Mouse (Mus musculus) intestine, postnatal 0 days (tissue): ENCODE results near the gene Zar1l. TPM values are rescaled to one million over a fixed set of nuclear protein-coding genes. Genes with fewer than 3 reads are reported as not detected.
A peak's percentile ranks its signal among the peaks of the same experiment; 100 is the strongest.

Experiments used
- ATAC-seq: fragments of 200-750 bp; cut with Nextera tagmentation; 2 replicates; pipeline ENCODE4 v1.8.0; 2017; ENCODE audit warnings: mild to moderate bottlenecking, moderate TSS enrichment, moderate library complexity
- H3K27ac ChIP-seq: fragments of 300-500 bp; sonication (generic); 2 replicates; pipeline ENCODE4 v1.5.1; 2014; ENCODE audit warnings: mild to moderate bottlenecking, low read depth, low read length, moderate library complexity
- H3K27me3 ChIP-seq: fragments of 300-500 bp; sonication (generic); replicated peaks from 2 replicates; pipeline ENCODE4 v1.6.1; 2014; ENCODE audit warnings: low read length, mixed read lengths; ENCODE audit not compliant: control insufficient read depth, insufficient read depth
- H3K36me3 ChIP-seq: fragments of 300-500 bp; sonication (generic); 2 replicates; pipeline ENCODE4 v1.6.1; 2014; ENCODE audit warnings: mild to moderate bottlenecking, moderate library complexity; ENCODE audit not compliant: control insufficient read depth, insufficient read depth
- H3K4me1 ChIP-seq: fragments of 300-500 bp; sonication (generic); replicated peaks from 2 replicates; pipeline ENCODE4 v1.6.1; 2014; ENCODE audit warnings: antibody characterized with exemption, low read length, mixed read lengths; ENCODE audit not compliant: control insufficient read depth, insufficient read depth
- H3K4me2 ChIP-seq: fragments of 300-500 bp; sonication (generic); replicated peaks from 2 replicates; pipeline ENCODE4 v1.6.1; 2014; ENCODE audit warnings: low read depth, mild to moderate bottlenecking, moderate library complexity
- H3K4me3 ChIP-seq: fragments of 300-500 bp; sonication (generic); 2 replicates; pipeline ENCODE4 v1.5.1; 2014; ENCODE audit warnings: low read depth, low read length
- H3K9ac ChIP-seq: fragments of 300-500 bp; sonication (generic); 2 replicates; pipeline ENCODE4 v1.6.1; 2014; ENCODE audit warnings: mild to moderate bottlenecking, low read depth, low read length
- H3K9me3 ChIP-seq: fragments of 300-500 bp; sonication (generic); 2 replicates; pipeline ENCODE4 v1.6.1; 2016; ENCODE audit warnings: mixed run types; ENCODE audit not compliant: control insufficient read depth
- CTCF ChIP-seq: sonication (generic); IDR thresholded peaks from 2 replicates; pipeline ENCODE4 v1.5.1; 2016; ENCODE audit warnings: low read depth, mild to moderate bottlenecking, control low read depth, antibody characterized with exemption, moderate library complexity
- WGBS: fragments of 180-500 bp; shearing (Covaris S2); extraction: QIAGEN DNeasy Blood & Tissue Kit; methylation state at CpG from one replicate; pipeline ENCODE4 v1.1.7; 2014; 5-methylcytosine and 5-hydroxymethylcytosine counted together
- polyA plus RNA-seq: library from polyadenylated mRNA; unstranded; fragments of >200 nt; fragmentation: Nextera tagmentation; extraction: Ambion mirVana; gene quantifications from 2 replicates; pipeline ENCODE4 v1.2.1, GENCODE M21; 2015

Zar1l gene
- polyA plus RNA-seq, 1 experiment from 2014 or later, result not detected

DNA sequence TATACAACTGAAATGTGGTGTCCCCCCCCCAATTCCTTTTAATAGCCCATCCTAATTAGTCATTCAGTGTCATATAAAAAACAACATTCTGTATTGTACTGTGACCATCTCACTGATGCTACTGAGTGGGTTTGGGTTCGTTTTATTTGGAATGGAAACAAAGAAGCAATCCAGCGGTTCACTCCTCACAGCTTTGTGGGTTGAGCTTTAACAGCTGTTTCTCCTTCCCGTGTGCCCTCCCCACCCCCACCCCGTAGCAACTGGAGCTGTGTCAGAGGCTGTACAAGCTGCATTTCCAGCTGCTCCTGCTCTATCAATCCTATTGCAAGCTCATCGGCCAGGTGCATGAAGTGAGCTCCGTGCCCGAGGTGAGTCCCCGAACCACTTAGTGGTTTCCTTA is 27.1 kb downstream of the Zar1l start:
- no peak for TF ChIP-seq CTCF
- H3K9me3 ChIP-seq, result no peaks in the 10 kb centered on the region
- no peak overlapping the region for H3K4me3 ChIP-seq
- WGBS, result 68% methylated on average over 8 of the region's 8 CpGs
- no peak for ATAC-seq
- no peak overlapping the region for H3K9ac ChIP-seq
- no peaks in the 10 kb centered on the region for H3K27me3 ChIP-seq
- H3K27ac ChIP-seq, result no peak overlapping the region
- no peaks in the 10 kb centered on the region for H3K4me1 ChIP-seq
- H3K36me3 ChIP-seq, result no peaks in the 10 kb centered on the region
- H3K4me2 ChIP-seq, result no peak overlapping the region

DNA sequence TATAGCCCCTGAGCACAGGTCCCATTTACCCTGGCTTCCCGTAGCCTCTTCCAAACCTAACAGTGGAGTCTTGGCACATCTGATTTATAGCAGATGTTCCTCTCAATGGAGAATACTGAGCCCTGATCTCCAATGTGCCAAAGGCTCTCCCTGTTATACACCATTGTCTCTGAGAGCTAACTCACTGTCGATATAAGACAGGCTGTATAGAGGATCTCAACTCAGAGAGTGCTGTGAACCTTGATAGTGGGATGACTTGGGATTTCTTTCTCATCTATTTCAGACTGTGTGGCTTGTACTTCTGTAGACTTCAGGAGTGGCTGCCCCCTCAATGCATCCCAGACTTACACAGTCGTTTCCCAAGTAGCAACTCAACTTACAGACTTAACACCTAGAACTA is 27.7 kb downstream of the Zar1l start:
- no peaks in the 10 kb centered on the region for H3K36me3 ChIP-seq
- ATAC-seq, result no peak
- TF ChIP-seq CTCF, result no peak
- H3K9ac ChIP-seq, result no peak overlapping the region
- H3K4me2 ChIP-seq, result no peak overlapping the region
- no peaks in the 10 kb centered on the region for H3K4me1 ChIP-seq
- no peaks in the 10 kb centered on the region for H3K27me3 ChIP-seq
- WGBS, result 76% methylated on average over 3 of the region's 3 CpGs
- no peaks in the 10 kb centered on the region for H3K9me3 ChIP-seq
- no peak overlapping the region for H3K27ac ChIP-seq
- no peak overlapping the region for H3K4me3 ChIP-seq

DNA sequence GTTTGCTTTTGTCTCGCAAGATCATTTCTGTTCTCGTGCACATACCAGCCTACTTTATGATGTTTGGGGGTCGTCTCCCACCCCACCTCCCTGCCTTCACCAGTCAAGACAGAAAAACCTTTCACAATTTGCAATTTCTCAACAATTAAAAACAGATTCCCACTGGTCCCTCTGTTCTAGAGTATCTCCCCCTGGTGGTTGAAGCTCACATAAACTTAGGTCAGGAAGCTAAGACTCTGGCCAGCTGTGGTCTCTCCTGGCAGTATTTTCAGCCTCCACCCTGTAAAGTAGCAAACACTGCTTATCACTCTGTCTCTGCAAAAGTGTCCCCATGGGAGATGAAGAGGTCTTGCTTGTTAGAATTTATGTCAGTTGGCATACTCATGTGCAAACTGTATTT is 32.8 kb downstream of the Zar1l start:
- TF ChIP-seq CTCF, result peak; percentile 73
- Histone ChIP-seq H3K27me3 (no peaks in the 10 kb centered on the region), H3K4me3 (no peak overlapping the region), H3K9me3 (no peaks in the 10 kb centered on the region), H3K4me2 (no peak overlapping the region), H3K36me3 (0 out of 2 replicates have a peak, but pooled peaks cover 6% of the 10 kb centered on the region), H3K4me1 (no peaks in the 10 kb centered on the region), H3K9ac (no peak overlapping the region), H3K27ac (no peak overlapping the region)
- 62% methylated on average over 3 of the region's 3 CpGs for WGBS
- ATAC-seq, result no peak

DNA sequence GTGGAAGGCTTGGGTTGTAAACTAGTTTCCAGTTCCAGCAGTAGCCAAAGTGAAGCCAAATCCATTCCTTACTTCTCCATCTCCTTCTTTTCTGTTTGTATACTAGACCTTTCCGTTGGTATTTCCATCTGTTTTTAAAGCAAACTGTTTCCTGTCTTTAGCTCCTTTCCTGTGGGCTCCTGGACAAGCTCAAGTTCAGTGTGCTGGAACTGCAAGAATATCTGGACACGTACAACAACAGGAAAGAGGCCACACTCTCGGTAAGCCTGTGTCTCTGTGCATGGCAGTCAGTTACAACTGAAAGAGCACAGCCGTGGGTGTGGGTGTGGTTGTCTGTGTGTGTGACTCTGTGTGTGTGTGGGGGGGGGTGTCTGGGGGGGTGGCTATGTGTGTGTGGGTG is 39.4 kb downstream of the Zar1l start:
- ATAC-seq, result no peak
- TF ChIP-seq CTCF, result no peak
- H3K27ac ChIP-seq, result no peak overlapping the region
- no peak overlapping the region for H3K9ac ChIP-seq
- no peaks in the 10 kb centered on the region for H3K4me1 ChIP-seq
- H3K27me3 ChIP-seq, result no peaks in the 10 kb centered on the region
- no peak overlapping the region for H3K4me3 ChIP-seq
- H3K4me2 ChIP-seq, result no peak overlapping the region
- 0 out of 2 replicates have a peak, but pooled peaks cover 6% of the 10 kb centered on the region for H3K36me3 ChIP-seq
- WGBS, result 49% methylated on average over 4 of the region's 4 CpGs
- no peaks in the 10 kb centered on the region for H3K9me3 ChIP-seq

DNA sequence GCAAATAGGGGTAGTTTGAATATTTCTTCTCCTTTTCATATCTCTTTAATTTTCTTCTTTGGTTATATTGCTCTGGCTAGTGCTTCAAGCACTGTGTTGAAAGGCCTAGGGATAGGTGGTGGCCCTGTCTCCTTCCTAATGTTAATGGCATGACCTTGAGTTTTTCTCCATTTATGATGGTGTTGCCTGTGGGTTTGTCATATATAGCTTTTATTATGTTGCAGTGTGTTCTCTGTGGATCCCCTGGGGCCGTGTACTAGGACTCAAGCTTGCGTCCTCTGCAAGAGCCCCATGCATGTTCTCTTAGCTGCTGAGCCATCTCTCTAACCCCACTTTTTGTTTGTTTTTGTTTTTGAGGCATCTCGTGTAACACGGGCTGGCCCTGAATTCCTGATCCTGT is 40.6 kb downstream of the Zar1l start:
- Histone ChIP-seq H3K27ac (no peak overlapping the region), H3K9ac (no peak overlapping the region)
- 73% methylated on average over 4 of the region's 4 CpGs for WGBS

DNA sequence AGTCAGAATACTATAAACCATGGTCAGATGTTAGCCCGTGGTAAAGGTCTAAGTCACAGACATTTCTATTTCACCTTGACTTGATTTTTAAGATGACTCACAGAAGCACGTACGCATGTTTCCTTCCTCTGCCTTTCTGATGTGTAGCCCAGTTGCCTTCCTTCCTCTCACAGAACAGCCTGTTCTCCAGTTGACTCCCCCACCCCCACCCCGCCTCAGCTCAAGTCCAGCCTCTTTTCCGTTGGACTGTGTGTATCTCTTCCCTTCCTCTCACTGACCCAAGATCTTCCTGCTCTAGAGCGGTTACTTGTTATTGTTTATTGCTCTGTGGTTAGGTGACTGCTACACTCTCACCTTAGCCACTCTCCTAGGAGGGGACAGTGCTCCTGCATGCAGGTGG is 49.5 kb downstream of the Zar1l start:
- H3K9ac ChIP-seq, result no peak overlapping the region
- no peak overlapping the region for H3K4me3 ChIP-seq
- H3K36me3 ChIP-seq, result 0 out of 2 replicates have a peak, but pooled peaks cover 3% of the 10 kb centered on the region
- H3K4me2 ChIP-seq, result no peak overlapping the region
- TF ChIP-seq CTCF, result no peak
- no peaks in the 10 kb centered on the region for H3K4me1 ChIP-seq
- no peak for ATAC-seq
- WGBS, result 52% methylated on average over 6 of the region's 6 CpGs
- no peaks in the 10 kb centered on the region for H3K27me3 ChIP-seq
- H3K27ac ChIP-seq, result no peak overlapping the region
- H3K9me3 ChIP-seq, result no peaks in the 10 kb centered on the region

More for the DNA sequence above, 40.6 kb downstream of the Zar1l start:
- no peaks in the 10 kb centered on the region for H3K27me3 ChIP-seq
- no peaks in the 10 kb centered on the region for H3K9me3 ChIP-seq
- H3K4me1 ChIP-seq, result no peaks in the 10 kb centered on the region
- H3K36me3 ChIP-seq, result 0 out of 2 replicates have a peak, but pooled peaks cover 11% of the 10 kb centered on the region
- H3K4me3 ChIP-seq, result no peak overlapping the region
- no peak for TF ChIP-seq CTCF
- no peak overlapping the region for H3K4me2 ChIP-seq
- ATAC-seq, result no peak

DNA sequence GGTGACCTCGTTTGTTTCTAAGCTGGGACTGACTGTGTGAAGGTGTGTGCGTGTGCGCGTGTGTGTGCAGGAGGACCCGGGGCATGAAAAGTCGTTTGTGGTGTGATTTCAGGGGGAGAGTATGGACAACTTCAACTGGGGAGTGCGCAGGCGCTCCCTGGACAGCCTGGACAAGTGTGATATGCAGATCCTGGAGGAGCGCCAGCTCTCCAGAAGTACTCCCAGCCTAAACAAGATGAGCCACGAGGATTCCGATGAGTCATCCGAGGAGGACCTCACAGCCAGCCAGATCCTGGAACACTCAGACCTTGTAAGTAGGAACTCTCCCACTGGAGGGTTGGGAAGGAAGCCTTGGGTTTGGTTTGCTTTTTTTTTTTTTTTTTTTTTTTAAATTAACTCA is 51.8 kb downstream of the Zar1l start:
- Histone ChIP-seq H3K36me3 (no peaks in the 10 kb centered on the region), H3K9me3 (no peaks in the 10 kb centered on the region), H3K4me2 (peak overlapping the region; percentile 10; the same call in 1 of the 2 replicates), H3K9ac (no peak overlapping the region), H3K27ac (0 out of 2 replicates have a peak overlapping the region, but pooled peaks have one; percentile 15), H3K4me3 (no peak overlapping the region), H3K27me3 (no peaks in the 10 kb centered on the region), H3K4me1 (no peaks in the 10 kb centered on the region)
- peak; percentile 74 for ATAC-seq
- 54% methylated on average over 12 of the region's 12 CpGs for WGBS
- TF ChIP-seq CTCF, result no peak
